Mouse (Mus musculus) hindbrain, postnatal 0 days (tissue): Measurements from ENCODE around the gene Prkaca. TPM values are rescaled to one million over a fixed set of nuclear protein-coding genes. Genes with fewer than 3 reads are reported as not detected.
A peak's percentile ranks its signal among the peaks of the same experiment; 100 is the strongest.

Experiments used
- ATAC-seq: fragments of 200-750 bp; cut with Nextera tagmentation; 2 replicates; pipeline ENCODE4 v1.8.0; 2017; ENCODE audit warnings: mild to moderate bottlenecking, moderate TSS enrichment, moderate library complexity
- DNase-seq: peaks from one replicate; pipeline ENCODE4 v3.0.0-alpha.2; 2015; ENCODE audit warnings: low spot score
- H3K27ac ChIP-seq: fragments of 300-500 bp; sonication (generic); 2 replicates; pipeline ENCODE4 v1.5.1; 2014; ENCODE audit warnings: mild to moderate bottlenecking
- H3K27me3 ChIP-seq: fragments of 300-500 bp; sonication (generic); 2 replicates; pipeline ENCODE4 v1.6.1; 2014; ENCODE audit warnings: low read length, mixed read lengths; ENCODE audit not compliant: insufficient read depth
- H3K36me3 ChIP-seq: fragments of 300-500 bp; sonication (generic); 2 replicates; pipeline ENCODE4 v1.6.1; 2014; ENCODE audit warnings: low read length, mixed read lengths; ENCODE audit not compliant: insufficient read depth
- H3K4me1 ChIP-seq: fragments of 300-500 bp; sonication (generic); 2 replicates; pipeline ENCODE4 v1.6.1; 2014; ENCODE audit warnings: antibody characterized with exemption, low read length, mixed read lengths; ENCODE audit not compliant: insufficient read depth
- H3K4me2 ChIP-seq: fragments of 300-500 bp; sonication (generic); 2 replicates; pipeline ENCODE4 v1.6.1; 2014; ENCODE audit warnings: low read depth, mild to moderate bottlenecking, low read length, moderate library complexity, mixed read lengths
- H3K4me3 ChIP-seq: fragments of 300-500 bp; sonication (generic); 2 replicates; pipeline ENCODE4 v1.5.1; 2014; ENCODE audit warnings: low read length
- H3K9ac ChIP-seq: fragments of 300-500 bp; sonication (generic); replicated peaks from 2 replicates; pipeline ENCODE4 v1.6.1; 2014; ENCODE audit warnings: mild to moderate bottlenecking, low read length, moderate library complexity, mixed read lengths
- H3K9me3 ChIP-seq: fragments of 300-500 bp; sonication (generic); 2 replicates; pipeline ENCODE4 v1.6.1; 2016; ENCODE audit warnings: low read length, mixed read lengths
- CTCF ChIP-seq: IDR thresholded peaks from 2 replicates; pipeline ENCODE4 v1.5.1; 2016; ENCODE audit warnings: antibody characterized with exemption, control low read depth, low read depth
- WGBS: fragments of 180-500 bp; shearing (Covaris S2); extraction: QIAGEN DNeasy Blood & Tissue Kit; methylation state at CpG from one replicate; pipeline ENCODE4 v1.1.7; 2014; 5-methylcytosine and 5-hydroxymethylcytosine counted together
- polyA plus RNA-seq: library from polyadenylated mRNA; unstranded; fragments of >200 nt; fragmentation: Nextera tagmentation; extraction: Ambion mirVana; gene quantifications from 2 replicates; pipeline ENCODE4 v1.2.1, GENCODE M21; 2015
- total RNA-seq: library from RNA; depleted of rRNA; stranded (reverse); fragments of >200 nt; gene quantifications from 2 replicates; pipeline ENCODE4 v1.2.3, GENCODE M21; 2014

Prkaca gene
- total and polyA plus RNA-seq, 2 experiments from 2014 or later: 213 to 268 TPM

GRCm38 (mm10) chr8:84019738-84020137 is 46.9 kb downstream of the Prkaca start:
- WGBS: 85% methylated on average over 9 of the region's 9 CpGs
- no peaks in the 10 kb centered on the region for H3K27me3 ChIP-seq
- H3K27ac ChIP-seq: no peak overlapping the region
- ATAC-seq (no peak), DNase-seq (no peak)
- no peak overlapping the region for H3K4me3 ChIP-seq
- H3K9ac ChIP-seq: no peak overlapping the region
- no peaks in the 10 kb centered on the region for H3K9me3 ChIP-seq
- H3K4me2 ChIP-seq: no peak overlapping the region
- no peaks in the 10 kb centered on the region for H3K4me1 ChIP-seq
- no peak for TF ChIP-seq CTCF
- no peaks in the 10 kb centered on the region for H3K36me3 ChIP-seq

- DNase-seq: no peak
- Histone ChIP-seq H3K27me3 (no peaks in the 10 kb centered on the region), H3K4me2 (no peak within 1 kb of the TSS)
Observed at GRCm38 (mm10) chr8:84021096-84021495, 48.3 kb downstream of the Prkaca start, which contains the start of gene Palm3. TSS of gene Palm3 (plus strand) at chr8:84021471.

GRCm38 (mm10) chr8:84021569-84021968 is 48.8 kb downstream of the Prkaca start:
- 50% methylated on average over 12 of the region's 12 CpGs for WGBS
- ATAC-seq (no peak), DNase-seq (no peak)
- H3K4me3 ChIP-seq: no peak overlapping the region
- H3K27me3 ChIP-seq: no peaks in the 10 kb centered on the region
- H3K4me2 ChIP-seq: no peak overlapping the region
- TF ChIP-seq CTCF: no peak
- no peaks in the 10 kb centered on the region for H3K36me3 ChIP-seq
- H3K4me1 ChIP-seq: peaks cover 7% of the 10 kb centered on the region; the same call in 1 of the 2 replicates
- H3K27ac ChIP-seq: no peak overlapping the region
- H3K9ac ChIP-seq: no peak overlapping the region
- no peaks in the 10 kb centered on the region for H3K9me3 ChIP-seq

More at GRCm38 (mm10) chr8:84021096-84021495, 48.3 kb downstream of the Prkaca start, which contains the start of gene Palm3:
- no peak for TF ChIP-seq CTCF
- no peak for ATAC-seq
- Histone ChIP-seq H3K4me3 (no peak within 1 kb of the TSS), H3K36me3 (no peaks in the 10 kb centered on the region), H3K9me3 (no peaks in the 10 kb centered on the region), H3K27ac (no peak within 1 kb of the TSS), H3K9ac (no peak within 1 kb of the TSS), H3K4me1 (peaks cover 4% of the 10 kb centered on the region; the same call in 1 of the 2 replicates)
- WGBS: 8% methylated on average over 17 of the region's 18 CpGs

GRCm38 (mm10) chr8:84023085-84023484 is 50.3 kb downstream of the Prkaca start:
- Histone ChIP-seq H3K4me3 (no peak overlapping the region), H3K4me2 (no peak overlapping the region), H3K9ac (no peak overlapping the region), H3K27ac (no peak overlapping the region), H3K27me3 (no peaks in the 10 kb centered on the region), H3K36me3 (no peaks in the 10 kb centered on the region), H3K9me3 (no peaks in the 10 kb centered on the region), H3K4me1 (peaks cover 7% of the 10 kb centered on the region; the same call in 1 of the 2 replicates)
- WGBS: 59% methylated on average over 5 of the region's 5 CpGs
- ATAC-seq: no peak
- DNase-seq: no peak
- TF ChIP-seq CTCF: no peak

GRCm38 (mm10) chr8:84023631-84024030 is 50.8 kb downstream of the Prkaca start:
- no peak for DNase-seq
- 85% methylated on average over 1 of the region's 1 CpGs for WGBS

GRCm38 (mm10) chr8:84024171-84024570 is 51.4 kb downstream of the Prkaca start:
- H3K4me1 ChIP-seq: peaks cover 7% of the 10 kb centered on the region; the same call in 1 of the 2 replicates
- H3K36me3 ChIP-seq: no peaks in the 10 kb centered on the region
- no peak overlapping the region for H3K27ac ChIP-seq
- H3K9ac ChIP-seq: no peak overlapping the region
- DNase-seq (peak; percentile 54), ATAC-seq (no peak)
- 11% methylated on average over 10 of the region's 10 CpGs for WGBS
- H3K4me3 ChIP-seq: no peak overlapping the region
- no peak overlapping the region for H3K4me2 ChIP-seq
- TF ChIP-seq CTCF: peak; percentile 70
- H3K27me3 ChIP-seq: no peaks in the 10 kb centered on the region
- H3K9me3 ChIP-seq: no peaks in the 10 kb centered on the region

More at GRCm38 (mm10) chr8:84023631-84024030, 50.8 kb downstream of the Prkaca start:
- no peak overlapping the region for H3K4me3 ChIP-seq
- H3K4me2 ChIP-seq: no peak overlapping the region
- no peak overlapping the region for H3K9ac ChIP-seq
- no peaks in the 10 kb centered on the region for H3K27me3 ChIP-seq
- H3K4me1 ChIP-seq: peaks cover 7% of the 10 kb centered on the region; the same call in 1 of the 2 replicates
- no peak for ATAC-seq
- TF ChIP-seq CTCF: no peak
- no peaks in the 10 kb centered on the region for H3K9me3 ChIP-seq
- H3K36me3 ChIP-seq: no peaks in the 10 kb centered on the region
- no peak overlapping the region for H3K27ac ChIP-seq

- under 1% methylated on average over 41 of the region's 41 CpGs for WGBS
- Histone ChIP-seq H3K27me3 (no peaks in the 10 kb centered on the region), H3K4me2 (peak overlapping the region; percentile 72), H3K36me3 (no peaks in the 10 kb centered on the region), H3K27ac (no peak overlapping the region), H3K9ac (peak overlapping the region; percentile 49), H3K4me1 (peaks cover 7% of the 10 kb centered on the region; the same call in 1 of the 2 replicates), H3K4me3 (peak overlapping the region; percentile 48), H3K9me3 (no peaks in the 10 kb centered on the region)
- ATAC-seq (peak; percentile 65; the same call in 1 of the 2 replicates), DNase-seq (peak; percentile 63)
- TF ChIP-seq CTCF: no peak
Observed at GRCm38 (mm10) chr8:84025863-84026262, 53.1 kb downstream of the Prkaca start.
